Mouse (Mus musculus) neural tube, embryonic 11.5 days (tissue): ENCODE data around the gene Ddr1. TPM values are rescaled to one million over a fixed set of nuclear protein-coding genes. Genes with fewer than 3 reads are reported as not detected.
A peak's percentile ranks its signal among the peaks of the same experiment; 100 is the strongest.

Experiments used
- ATAC-seq: fragments of 200-750 bp; cut with Nextera tagmentation; 2 replicates; pipeline ENCODE4 v1.8.0; 2017; ENCODE audit warnings: moderate number of reproducible peaks, mild to moderate bottlenecking, moderate TSS enrichment, moderate library complexity; ENCODE audit not compliant: insufficient read depth, low FRiP score, low TSS enrichment
- DNase-seq: peaks from one replicate; pipeline ENCODE4 v3.0.0-alpha.2; 2015; ENCODE audit warnings: low spot score
- H3K27ac ChIP-seq: fragments of 300-500 bp; sonication (generic); 2 replicates; pipeline ENCODE4 v1.5.1; 2014; ENCODE audit warnings: low read depth, mild to moderate bottlenecking, low read length
- H3K27me3 ChIP-seq: fragments of 300-500 bp; sonication (generic); 2 replicates; pipeline ENCODE4 v1.6.1; 2014; ENCODE audit warnings: mild to moderate bottlenecking, low read length, mixed read lengths; ENCODE audit not compliant: control insufficient read depth, insufficient read depth
- H3K36me3 ChIP-seq: fragments of 300-500 bp; sonication (generic); 2 replicates; pipeline ENCODE4 v1.6.1; 2014; ENCODE audit warnings: mild to moderate bottlenecking, low read length, moderate library complexity, mixed read lengths; ENCODE audit not compliant: control insufficient read depth, insufficient read depth
- H3K4me1 ChIP-seq: fragments of 300-500 bp; sonication (generic); 2 replicates; pipeline ENCODE4 v1.6.1; 2014; ENCODE audit warnings: low read length, mixed read lengths; ENCODE audit not compliant: control insufficient read depth, insufficient read depth
- H3K4me2 ChIP-seq: fragments of 300-500 bp; sonication (generic); 2 replicates; pipeline ENCODE4 v1.6.1; 2014; ENCODE audit warnings: low read depth, mild to moderate bottlenecking, moderate library complexity
- H3K4me3 ChIP-seq: fragments of 300-500 bp; sonication (generic); 2 replicates; pipeline ENCODE4 v1.5.1; 2014; ENCODE audit warnings: low read depth, low read length
- H3K9ac ChIP-seq: fragments of 300-500 bp; sonication (generic); 2 replicates; pipeline ENCODE4 v1.6.1; 2014; ENCODE audit warnings: mild to moderate bottlenecking, low read length
- H3K9me3 ChIP-seq: fragments of 300-500 bp; sonication (generic); 2 replicates; pipeline ENCODE4 v1.6.1; 2016; ENCODE audit warnings: low read length; ENCODE audit not compliant: control insufficient read depth
- WGBS: fragments of 180-500 bp; shearing (Covaris S2); extraction: QIAGEN DNeasy Blood & Tissue Kit; methylation state at CpG from one replicate; pipeline ENCODE4 v1.1.7; 2014; 5-methylcytosine and 5-hydroxymethylcytosine counted together
- polyA plus RNA-seq: library from polyadenylated mRNA; unstranded; fragments of >200 nt; fragmentation: Nextera tagmentation; extraction: Ambion mirVana; gene quantifications from 2 replicates; pipeline ENCODE4 v1.2.1, GENCODE M21; 2014

Gene Ddr1
- polyA plus RNA-seq, 1 experiment from 2014 or later: 98.1 TPM

DNA sequence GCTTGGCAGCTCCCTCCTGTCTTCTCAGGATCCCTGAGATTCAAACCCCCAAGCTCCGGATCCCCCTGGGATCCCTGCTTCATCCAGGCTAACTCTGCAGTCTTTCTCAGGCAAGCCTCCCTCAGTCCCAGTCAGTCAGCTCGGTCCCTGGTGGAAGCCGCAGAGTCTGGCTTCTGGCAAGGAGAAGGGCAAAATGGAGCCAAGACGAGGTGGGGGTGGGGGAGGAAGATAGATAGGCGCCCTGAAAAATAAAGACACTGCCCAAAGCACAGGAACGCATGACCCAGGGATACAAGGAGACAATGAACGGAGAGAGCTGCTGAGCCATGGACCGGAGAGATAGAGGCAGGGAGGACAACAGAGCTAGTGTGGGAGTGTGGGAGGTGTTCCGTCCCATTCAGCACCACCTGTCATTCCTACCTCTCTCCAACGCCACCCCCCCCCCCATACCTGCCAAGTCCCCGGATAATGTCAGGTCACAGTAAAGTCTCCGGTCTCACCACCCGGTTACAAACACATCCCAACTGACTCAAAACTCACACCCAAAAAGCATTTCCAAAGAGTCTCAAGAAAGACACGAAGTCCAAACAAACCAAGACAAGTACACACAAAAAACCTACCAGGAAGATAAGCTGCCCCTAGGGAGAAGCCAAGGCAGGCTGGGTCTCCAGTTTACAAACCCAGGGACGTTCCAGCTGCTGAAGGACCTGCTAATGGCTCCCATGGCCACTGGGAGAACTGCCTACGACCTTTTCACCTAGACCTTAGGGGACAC is 3.0 kb downstream of the Ddr1 start:
- H3K4me1 ChIP-seq: peaks cover 25% of the 10 kb centered on the region
- H3K4me3 ChIP-seq: peak overlapping the region; percentile 87
- H3K27me3 ChIP-seq: no peaks in the 10 kb centered on the region
- 5% methylated on average over 16 of the region's 16 CpGs for WGBS
- ATAC-seq (no peak), DNase-seq (peak; percentile 63)
- no peaks in the 10 kb centered on the region for H3K9me3 ChIP-seq
- no peaks in the 10 kb centered on the region for H3K36me3 ChIP-seq
- H3K27ac ChIP-seq: peak overlapping the region; percentile 95
- peak overlapping the region; percentile 92 for H3K4me2 ChIP-seq
- H3K9ac ChIP-seq: peak overlapping the region; percentile 95

DNA sequence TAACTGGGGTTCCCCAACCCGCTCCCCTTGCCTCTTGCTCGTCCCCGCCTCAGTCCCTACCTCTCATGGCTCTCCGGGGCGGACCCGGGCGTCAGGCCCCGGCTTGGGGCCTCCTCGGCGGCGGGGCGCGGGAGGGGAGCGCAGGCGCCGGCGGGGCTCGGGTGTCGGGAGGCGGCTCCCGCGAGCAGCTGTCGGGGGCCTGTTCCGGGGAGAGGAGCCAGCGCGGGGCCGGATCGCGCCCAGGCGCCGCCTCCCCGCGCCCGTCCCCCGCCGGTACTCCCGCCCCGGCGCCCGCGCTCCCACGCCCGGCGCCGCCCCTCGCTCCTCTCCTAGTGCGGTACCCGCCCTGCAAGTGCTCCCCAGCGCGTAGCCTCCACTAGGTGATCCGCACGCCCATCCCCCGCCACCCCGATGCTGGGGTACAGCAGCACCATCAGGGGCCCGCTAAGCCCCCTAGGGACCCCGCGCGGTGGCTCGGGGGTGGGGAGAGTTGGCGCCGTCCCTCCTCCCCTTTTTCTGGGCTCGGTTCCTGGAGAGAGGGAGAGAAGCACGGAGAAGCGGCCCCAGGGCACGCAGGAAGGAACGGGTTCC is 4.0 kb downstream of the Ddr1 start:
- no peaks in the 10 kb centered on the region for H3K9me3 ChIP-seq
- DNase-seq (peak; percentile 68), ATAC-seq (no peak)
- 0% methylated on average over 29 of the region's 66 CpGs for WGBS
- peak overlapping the region; percentile 87 for H3K4me3 ChIP-seq
- H3K4me2 ChIP-seq: peak overlapping the region; percentile 92
- H3K27me3 ChIP-seq: no peaks in the 10 kb centered on the region
- peaks cover 25% of the 10 kb centered on the region for H3K4me1 ChIP-seq
- peak overlapping the region; percentile 95 for H3K27ac ChIP-seq
- no peaks in the 10 kb centered on the region for H3K36me3 ChIP-seq
- peak overlapping the region; percentile 95 for H3K9ac ChIP-seq

DNA sequence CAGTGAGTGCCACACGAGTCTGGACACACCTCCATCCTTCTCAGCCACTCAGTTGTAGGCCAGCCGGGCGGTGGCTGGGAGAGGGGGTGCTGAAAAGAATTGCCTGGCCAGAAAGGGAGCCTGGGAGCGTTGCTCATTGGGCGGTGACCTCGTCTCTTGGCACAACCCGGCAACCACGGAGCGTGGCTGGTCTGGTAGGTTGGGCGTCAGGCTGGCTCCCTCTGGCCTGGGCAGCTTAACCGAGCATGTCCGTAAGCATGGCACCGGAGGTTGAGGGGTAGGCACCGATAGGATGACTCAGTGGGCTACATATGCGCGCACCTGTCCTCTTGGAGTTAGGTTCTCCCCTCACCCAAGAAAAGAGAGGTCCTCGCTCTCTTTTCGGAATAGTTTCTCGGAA is 4.5 kb downstream of the Ddr1 start:
- Histone ChIP-seq H3K27ac (peak overlapping the region; percentile 95), H3K4me3 (peak overlapping the region; percentile 87), H3K4me2 (peak overlapping the region; percentile 92), H3K36me3 (no peaks in the 10 kb centered on the region; the same call in 1 of the 2 replicates), H3K9ac (peak overlapping the region; percentile 95), H3K9me3 (no peaks in the 10 kb centered on the region), H3K27me3 (no peaks in the 10 kb centered on the region), H3K4me1 (peaks cover 25% of the 10 kb centered on the region)
- ATAC-seq (no peak), DNase-seq (peak; percentile 46)
- 1% methylated on average over 18 of the region's 19 CpGs for WGBS

- no peak for ATAC-seq
- WGBS: 36% methylated on average over 5 of the region's 5 CpGs
- Histone ChIP-seq H3K9ac (peak overlapping the region; percentile 74), H3K27ac (peak overlapping the region; percentile 95), H3K4me3 (peak overlapping the region; percentile 33), H3K4me2 (peak overlapping the region; percentile 70), H3K4me1 (peaks cover 25% of the 10 kb centered on the region), H3K9me3 (no peaks in the 10 kb centered on the region), H3K27me3 (no peaks in the 10 kb centered on the region), H3K36me3 (peaks cover 3% of the 10 kb centered on the region)
- DNase-seq: no peak
These were observed 5.9 kb downstream of the Ddr1 start for GRCm38 (mm10) chr17:35698501-35698883.

- H3K4me1 ChIP-seq: peaks cover 25% of the 10 kb centered on the region
- peak overlapping the region; percentile 74 for H3K9ac ChIP-seq
- peaks cover 6% of the 10 kb centered on the region for H3K36me3 ChIP-seq
- H3K4me3 ChIP-seq: peak overlapping the region; percentile 33
- WGBS: 6% methylated on average over 16 of the region's 16 CpGs
- DNase-seq (peak; percentile 79), ATAC-seq (peak; percentile 77)
- no peaks in the 10 kb centered on the region for H3K9me3 ChIP-seq
- no peaks in the 10 kb centered on the region for H3K27me3 ChIP-seq
- peak overlapping the region; percentile 95 for H3K27ac ChIP-seq
- peak overlapping the region; percentile 70 for H3K4me2 ChIP-seq
These were observed 6.5 kb downstream of the Ddr1 start for GRCm38 (mm10) chr17:35697759-35698500.

GRCm38 (mm10) chr17:35697429-35697758 is 7.0 kb downstream of the Ddr1 start:
- peaks cover 9% of the 10 kb centered on the region for H3K36me3 ChIP-seq
- H3K27ac ChIP-seq: peak overlapping the region; percentile 95
- H3K4me3 ChIP-seq: peak overlapping the region; percentile 33
- DNase-seq: no peak
- 32% methylated on average over 1 of the region's 1 CpGs for WGBS
- no peaks in the 10 kb centered on the region for H3K27me3 ChIP-seq
- H3K9me3 ChIP-seq: no peaks in the 10 kb centered on the region
- H3K4me1 ChIP-seq: peaks cover 25% of the 10 kb centered on the region
- no peak; the same call in 1 of the 2 replicates for ATAC-seq
- peak overlapping the region; percentile 74 for H3K9ac ChIP-seq
- H3K4me2 ChIP-seq: peak overlapping the region; percentile 70

DNA sequence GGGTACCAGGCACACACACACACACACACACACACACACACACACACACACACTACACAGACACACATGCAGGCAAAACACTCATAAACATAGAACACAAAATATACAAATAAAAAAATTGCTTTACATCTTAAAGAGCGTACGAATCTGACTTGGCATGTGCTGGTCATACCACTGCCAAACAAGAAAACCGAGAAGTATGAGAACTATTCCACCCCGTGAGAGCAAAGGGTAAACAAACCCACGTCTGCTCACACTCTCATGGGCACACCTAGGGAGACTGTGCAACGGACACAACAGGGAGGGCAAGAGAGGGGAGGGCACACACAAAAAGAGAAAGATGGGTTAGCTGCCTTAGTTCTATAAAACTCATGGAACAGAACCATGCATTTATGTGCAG is 7.7 kb downstream of the Ddr1 start:
- H3K36me3 ChIP-seq: peaks cover 14% of the 10 kb centered on the region
- H3K4me3 ChIP-seq: no peak overlapping the region
- peaks cover 25% of the 10 kb centered on the region for H3K4me1 ChIP-seq
- no peak overlapping the region for H3K27ac ChIP-seq
- 84% methylated on average over 6 of the region's 6 CpGs for WGBS
- DNase-seq: no peak
- no peaks in the 10 kb centered on the region for H3K27me3 ChIP-seq
- H3K9ac ChIP-seq: no peak overlapping the region
- peak overlapping the region; percentile 19; the same call in 1 of the 2 replicates for H3K4me2 ChIP-seq
- H3K9me3 ChIP-seq: no peaks in the 10 kb centered on the region
- no peak for ATAC-seq

GRCm38 (mm10) chr17:35695289-35695688 is 9.1 kb downstream of the Ddr1 start:
- Histone ChIP-seq H3K4me2 (no peak overlapping the region), H3K36me3 (peaks cover 16% of the 10 kb centered on the region), H3K4me3 (no peak overlapping the region), H3K27me3 (no peaks in the 10 kb centered on the region), H3K9me3 (no peaks in the 10 kb centered on the region), H3K9ac (no peak overlapping the region), H3K27ac (no peak overlapping the region), H3K4me1 (peaks cover 22% of the 10 kb centered on the region)
- WGBS: 94% methylated on average over 2 of the region's 2 CpGs
- ATAC-seq (no peak), DNase-seq (peak; percentile 60)
